Mouse (Mus musculus) limb, embryonic 13.5 days (tissue): ENCODE results near the gene Rps26. TPM values are rescaled to one million over a fixed set of nuclear protein-coding genes. Genes with fewer than 3 reads are reported as not detected.

Source experiments
- ATAC-seq: fragments of 200-750 bp; cut with Nextera tagmentation; 2 replicates; pipeline ENCODE4 v1.8.0; 2017; ENCODE audit warnings: low read depth, moderate number of reproducible peaks, moderate TSS enrichment; ENCODE audit not compliant: low FRiP score
- H3K27ac ChIP-seq: fragments of 300-500 bp; sonication (generic); 2 replicates; pipeline ENCODE4 v1.5.1; 2015; ENCODE audit warnings: inconsistent platforms, mild to moderate bottlenecking, moderate library complexity
- H3K27me3 ChIP-seq: fragments of 300-500 bp; sonication (generic); 2 replicates; pipeline ENCODE4 v1.6.1; 2015; ENCODE audit warnings: mild to moderate bottlenecking, inconsistent platforms
- H3K36me3 ChIP-seq: fragments of 300-500 bp; sonication (generic); 2 replicates; pipeline ENCODE4 v1.6.1; 2015; ENCODE audit warnings: inconsistent platforms, mild to moderate bottlenecking, moderate library complexity
- H3K4me1 ChIP-seq: fragments of 300-500 bp; sonication (generic); 2 replicates; pipeline ENCODE4 v1.6.1; 2015; ENCODE audit warnings: inconsistent platforms
- H3K4me2 ChIP-seq: fragments of 300-500 bp; sonication (generic); replicated peaks from 2 replicates; pipeline ENCODE4 v1.6.1; 2015; ENCODE audit warnings: inconsistent platforms, mild to moderate bottlenecking, moderate library complexity
- H3K4me3 ChIP-seq: fragments of 300-500 bp; sonication (generic); 2 replicates; pipeline ENCODE4 v1.5.1; 2015; ENCODE audit warnings: moderate library complexity, mild to moderate bottlenecking, inconsistent platforms
- H3K9ac ChIP-seq: fragments of 300-500 bp; sonication (generic); 2 replicates; pipeline ENCODE4 v1.6.1; 2015; ENCODE audit warnings: mild to moderate bottlenecking, inconsistent platforms
- H3K9me3 ChIP-seq: fragments of 300-500 bp; sonication (generic); 2 replicates; pipeline ENCODE4 v1.6.1; 2016; ENCODE audit warnings: inconsistent platforms
- WGBS: fragments of 180-500 bp; shearing (Covaris S2); methylation state at CpG from one replicate; pipeline ENCODE4 v1.1.7; 2015; 5-methylcytosine and 5-hydroxymethylcytosine counted together
- polyA plus RNA-seq: library from polyadenylated mRNA; unstranded; fragments of >200 nt; fragmentation: Nextera tagmentation; extraction: Ambion mirVana; gene quantifications from 2 replicates; pipeline ENCODE4 v1.2.1, GENCODE M21; 2015

The Rps26 gene
- polyA plus RNA-seq, 1 experiment from 2014 or later: 768 TPM

GRCm38 (mm10) chr10:128589464-128590192 is 36.9 kb downstream of the Rps26 start, which contains the start of gene Erbb3:
TSS of gene Erbb3 (minus strand) at chr10:128589652.
- peaks cover 37% of the 10 kb centered on the region for H3K4me1 ChIP-seq
- peak within 1 kb of the TSS; percentile 65 for H3K4me3 ChIP-seq
- peak within 1 kb of the TSS; percentile 65; the same call in 1 of the 2 replicates for H3K27ac ChIP-seq
- H3K4me2 ChIP-seq: peak within 1 kb of the TSS; percentile 99
- WGBS: under 1% methylated on average over 40 of the region's 43 CpGs
- peak; percentile 48 for ATAC-seq
- no peaks in the 10 kb centered on the region for H3K9me3 ChIP-seq
- H3K9ac ChIP-seq: peak within 1 kb of the TSS; percentile 66
- peaks cover 62% of the 10 kb centered on the region for H3K27me3 ChIP-seq
- H3K36me3 ChIP-seq: no peaks in the 10 kb centered on the region

GRCm38 (mm10) chr10:128588775-128589463 is 37.6 kb downstream of the Rps26 start:
- Histone ChIP-seq H3K9ac (peak overlapping the region; percentile 66), H3K4me2 (peak overlapping the region; percentile 99), H3K4me3 (peak overlapping the region; percentile 65), H3K27me3 (peaks cover 69% of the 10 kb centered on the region), H3K4me1 (peaks cover 44% of the 10 kb centered on the region), H3K9me3 (no peaks in the 10 kb centered on the region), H3K36me3 (no peaks in the 10 kb centered on the region), H3K27ac (peak overlapping the region; percentile 65; the same call in 1 of the 2 replicates)
- WGBS: 1% methylated on average over 23 of the region's 23 CpGs
- ATAC-seq: peak; percentile 12; the same call in 1 of the 2 replicates

GRCm38 (mm10) chr10:128588136-128588535 is 38.4 kb downstream of the Rps26 start:
- Histone ChIP-seq H3K4me1 (peaks cover 48% of the 10 kb centered on the region), H3K27me3 (peaks cover 77% of the 10 kb centered on the region), H3K27ac (0 out of 2 replicates have a peak overlapping the region, but pooled peaks have one; percentile 15), H3K4me2 (peak overlapping the region; percentile 99), H3K9ac (no peak overlapping the region; the same call in 1 of the 2 replicates), H3K36me3 (no peaks in the 10 kb centered on the region), H3K9me3 (no peaks in the 10 kb centered on the region), H3K4me3 (peak overlapping the region; percentile 65)
- ATAC-seq: no peak; the same call in 1 of the 2 replicates
- 47% methylated on average over 1 of the region's 1 CpGs for WGBS

DNA sequence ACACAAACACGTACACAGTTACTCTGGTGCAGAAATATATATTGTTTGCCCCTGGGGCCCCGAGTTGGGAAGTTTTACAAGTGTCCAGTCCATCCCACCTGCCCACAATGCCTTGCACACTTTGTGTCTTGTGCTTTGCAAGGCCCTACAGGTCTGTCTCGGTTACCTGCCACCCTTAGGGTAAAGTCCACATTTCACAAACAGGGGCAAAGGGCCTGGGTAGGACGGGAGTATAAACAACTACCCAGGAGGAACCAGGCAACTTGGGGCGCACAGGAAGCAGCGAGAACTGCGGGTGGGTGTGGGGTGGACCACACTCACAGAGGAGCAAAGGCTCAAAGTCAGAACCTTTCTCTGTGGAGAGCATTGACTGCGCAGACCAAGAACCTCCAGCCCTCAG is 38.9 kb downstream of the Rps26 start:
- WGBS: 61% methylated on average over 8 of the region's 8 CpGs
- peaks cover 48% of the 10 kb centered on the region for H3K4me1 ChIP-seq
- no peak; the same call in 1 of the 2 replicates for ATAC-seq
- H3K36me3 ChIP-seq: no peaks in the 10 kb centered on the region
- peak overlapping the region; percentile 5; the same call in 1 of the 2 replicates for H3K9ac ChIP-seq
- H3K27ac ChIP-seq: peak overlapping the region; percentile 15; the same call in 1 of the 2 replicates
- peak overlapping the region; percentile 65 for H3K4me3 ChIP-seq
- H3K9me3 ChIP-seq: no peaks in the 10 kb centered on the region
- H3K27me3 ChIP-seq: peaks cover 80% of the 10 kb centered on the region
- peak overlapping the region; percentile 99 for H3K4me2 ChIP-seq

- whole genome bisulfite sequencing: 35% methylated on average over 4 of the region's 4 CpGs
- peak overlapping the region; percentile 45; the same call in 1 of the 2 replicates for H3K9ac ChIP-seq
- H3K9me3 ChIP-seq: no peaks in the 10 kb centered on the region
- H3K4me1 ChIP-seq: peaks cover 48% of the 10 kb centered on the region
- H3K27me3 ChIP-seq: peaks cover 80% of the 10 kb centered on the region
- no peak for ATAC-seq
- peak overlapping the region; percentile 99 for H3K4me2 ChIP-seq
- peak overlapping the region; percentile 65 for H3K4me3 ChIP-seq
- no peaks in the 10 kb centered on the region for H3K36me3 ChIP-seq
- H3K27ac ChIP-seq: peak overlapping the region; percentile 55; the same call in 1 of the 2 replicates
Measured at GRCm38 (mm10) chr10:128587120-128587519, 39.4 kb downstream of the Rps26 start.

GRCm38 (mm10) chr10:128586546-128586945 is 40.0 kb downstream of the Rps26 start:
- ATAC-seq: no peak
- no peaks in the 10 kb centered on the region for H3K36me3 ChIP-seq
- peaks cover 48% of the 10 kb centered on the region for H3K4me1 ChIP-seq
- H3K27me3 ChIP-seq: peaks cover 80% of the 10 kb centered on the region
- peak overlapping the region; percentile 55; the same call in 1 of the 2 replicates for H3K27ac ChIP-seq
- peak overlapping the region; percentile 99 for H3K4me2 ChIP-seq
- H3K9ac ChIP-seq: peak overlapping the region; percentile 45; the same call in 1 of the 2 replicates
- WGBS: 19% methylated on average over 1 of the region's 1 CpGs
- no peaks in the 10 kb centered on the region for H3K9me3 ChIP-seq
- no peak overlapping the region for H3K4me3 ChIP-seq

DNA sequence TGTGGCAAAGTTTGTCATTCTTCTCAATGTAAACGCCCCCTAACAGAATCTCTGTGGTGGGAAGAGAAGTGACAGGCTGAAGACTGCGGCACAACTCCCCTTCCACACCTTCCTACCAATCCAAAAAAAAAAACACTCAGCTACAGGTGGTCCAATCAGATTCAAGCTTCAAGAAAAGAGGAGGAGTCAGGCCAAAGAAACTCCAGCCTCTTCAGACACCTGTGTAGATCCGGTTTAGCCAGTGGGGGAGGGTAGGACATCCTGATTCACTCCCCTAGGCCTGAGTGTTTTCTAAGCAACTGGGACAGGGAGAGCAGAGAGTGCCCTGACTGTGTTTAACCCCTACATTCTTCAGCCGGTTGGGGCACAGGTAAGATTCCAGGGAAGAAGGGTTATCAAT is 42.2 kb downstream of the Rps26 start:
- 6% methylated on average over 4 of the region's 4 CpGs for WGBS
- H3K4me3 ChIP-seq: no peak overlapping the region
- no peak overlapping the region for H3K27ac ChIP-seq
- no peak overlapping the region for H3K4me2 ChIP-seq
- H3K9ac ChIP-seq: no peak overlapping the region
- peaks cover 41% of the 10 kb centered on the region for H3K4me1 ChIP-seq
- no peaks in the 10 kb centered on the region for H3K9me3 ChIP-seq
- H3K27me3 ChIP-seq: peaks cover 65% of the 10 kb centered on the region
- no peak for ATAC-seq
- H3K36me3 ChIP-seq: no peaks in the 10 kb centered on the region

GRCm38 (mm10) chr10:128583644-128584043 is 42.9 kb downstream of the Rps26 start:
- H3K27ac ChIP-seq: no peak overlapping the region
- 0 out of 2 replicates have a peak overlapping the region, but pooled peaks have one; percentile 13 for H3K9ac ChIP-seq
- no peaks in the 10 kb centered on the region for H3K36me3 ChIP-seq
- H3K4me2 ChIP-seq: no peak overlapping the region
- peaks cover 57% of the 10 kb centered on the region for H3K27me3 ChIP-seq
- 27% methylated on average over 7 of the region's 7 CpGs for WGBS
- peaks cover 34% of the 10 kb centered on the region for H3K4me1 ChIP-seq
- H3K4me3 ChIP-seq: no peak overlapping the region
- no peak for ATAC-seq
- no peaks in the 10 kb centered on the region for H3K9me3 ChIP-seq

DNA sequence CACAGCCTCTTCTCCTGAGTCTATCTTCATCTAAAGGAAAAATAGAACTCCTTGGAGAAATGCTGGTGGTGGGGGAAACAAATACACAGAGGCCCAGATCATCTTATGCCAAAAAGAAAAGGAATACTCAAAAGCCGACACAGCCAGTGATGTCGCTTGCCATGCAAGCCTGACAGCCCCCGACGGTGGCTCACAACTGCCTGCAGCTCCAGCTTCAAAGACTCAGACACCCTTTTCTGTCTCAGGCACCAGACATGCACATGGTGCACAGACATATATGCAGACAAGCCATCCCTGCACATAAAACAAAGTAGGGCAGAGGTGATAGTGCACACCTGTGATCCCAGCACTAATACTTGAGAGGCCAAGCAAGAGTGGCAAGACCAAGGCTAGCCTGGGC is 46.8 kb downstream of the Rps26 start:
- Histone ChIP-seq H3K27ac (no peak overlapping the region), H3K4me3 (no peak overlapping the region), H3K4me2 (no peak overlapping the region), H3K36me3 (peaks cover 14% of the 10 kb centered on the region), H3K27me3 (peaks cover 18% of the 10 kb centered on the region), H3K9me3 (peaks cover 3% of the 10 kb centered on the region; the same call in 1 of the 2 replicates), H3K9ac (no peak overlapping the region), H3K4me1 (peaks cover 11% of the 10 kb centered on the region)
- 66% methylated on average over 4 of the region's 4 CpGs for WGBS
- ATAC-seq: no peak

- no peak overlapping the region for H3K4me2 ChIP-seq
Measured at GRCm38 (mm10) chr10:128579298-128579697, 47.2 kb downstream of the Rps26 start.

GRCm38 (mm10) chr10:128578330-128578729 is 48.2 kb downstream of the Rps26 start:
- no peak for ATAC-seq
- whole genome bisulfite sequencing: 73% methylated on average over 11 of the region's 11 CpGs
- Histone ChIP-seq H3K4me1 (no peaks in the 10 kb centered on the region), H3K9ac (no peak overlapping the region), H3K27ac (no peak overlapping the region), H3K27me3 (peaks cover 4% of the 10 kb centered on the region; the same call in 1 of the 2 replicates), H3K4me3 (no peak overlapping the region), H3K36me3 (peaks cover 14% of the 10 kb centered on the region), H3K9me3 (peaks cover 3% of the 10 kb centered on the region; the same call in 1 of the 2 replicates), H3K4me2 (no peak overlapping the region)

More at GRCm38 (mm10) chr10:128579298-128579697, 47.2 kb downstream of the Rps26 start:
- no peak overlapping the region for H3K27ac ChIP-seq
- ATAC-seq: no peak
- peaks cover 14% of the 10 kb centered on the region for H3K36me3 ChIP-seq
- no peak overlapping the region for H3K4me3 ChIP-seq
- H3K9me3 ChIP-seq: peaks cover 3% of the 10 kb centered on the region; the same call in 1 of the 2 replicates
- peaks cover 14% of the 10 kb centered on the region for H3K27me3 ChIP-seq
- H3K4me1 ChIP-seq: peaks cover 8% of the 10 kb centered on the region
- WGBS: 88% methylated on average over 3 of the region's 3 CpGs
- H3K9ac ChIP-seq: no peak overlapping the region

GRCm38 (mm10) chr10:128575063-128575462 is 51.5 kb downstream of the Rps26 start:
- Histone ChIP-seq H3K27me3 (no peaks in the 10 kb centered on the region), H3K36me3 (peaks cover 14% of the 10 kb centered on the region), H3K4me2 (no peak overlapping the region), H3K9ac (no peak overlapping the region), H3K9me3 (peaks cover 3% of the 10 kb centered on the region; the same call in 1 of the 2 replicates), H3K27ac (no peak overlapping the region), H3K4me1 (no peaks in the 10 kb centered on the region), H3K4me3 (no peak overlapping the region)
- ATAC-seq: no peak
- WGBS: 90% methylated on average over 2 of the region's 2 CpGs
